Comparison of ENCODE assay signal across 8 mouse cellular contexts in genomic region chr4:117885994-117886393, GRCm38 (mm10). TPM values are rescaled to one million over a fixed set of nuclear protein-coding genes. Genes with fewer than 3 reads are reported as not detected.
DNase-seq lines count a peak whose midpoint lies in the region; ATAC-seq and TF ChIP-seq lines count a peak whose summit lies in the region.

No protein-coding gene starts in this region.

- H3K4me3 ChIP-seq in cerebellum, adult 2 months (replicated peaks; ENCODE audit: insufficient read depth, low read depth, low read length): peak overlapping the region; percentile 93
- H3K4me3 ChIP-seq in neural tube, embryonic 11.5 days (ENCODE audit: low read depth, low read length): peak overlapping the region; percentile 83; the same call in 1 of the 2 replicates
- peak overlapping the region; percentile 97 for H3K4me3 ChIP-seq in liver, embryonic 11.5 days (ENCODE audit: low read depth, low read length)
- peak overlapping the region; percentile 95; the same call in 1 of the 2 replicates for H3K4me3 ChIP-seq in stomach, postnatal 0 days (ENCODE audit: low read depth, low read length)

- H3K4me1 ChIP-seq in cerebellum, adult 2 months (ENCODE audit: control insufficient read depth, insufficient read depth, low read length): peaks cover 19% of the 10 kb centered on the region
- H3K4me1 ChIP-seq in neural tube, embryonic 11.5 days (ENCODE audit: control insufficient read depth, insufficient read depth, low read length): peaks cover 20% of the 10 kb centered on the region
- peaks cover 23% of the 10 kb centered on the region for H3K4me1 ChIP-seq in liver, embryonic 11.5 days (replicated peaks; ENCODE audit: control insufficient read depth, insufficient read depth, low read length)
- H3K4me1 ChIP-seq in stomach, postnatal 0 days (replicated peaks; ENCODE audit: control insufficient read depth, insufficient read depth): peaks cover 9% of the 10 kb centered on the region; the same call in 1 of the 2 replicates

- H3K27ac ChIP-seq in cerebellum, adult 2 months (ENCODE audit: insufficient read depth, low read length): no peak overlapping the region
- no peak overlapping the region for H3K27ac ChIP-seq in neural tube, embryonic 11.5 days (ENCODE audit: low read depth, low read length)
- no peak overlapping the region for H3K27ac ChIP-seq in liver, embryonic 11.5 days (ENCODE audit: low read depth, low read length)
- no peak overlapping the region for H3K27ac ChIP-seq in stomach, postnatal 0 days (replicated peaks)

- no peak overlapping the region for H3K9ac ChIP-seq in neural tube, embryonic 11.5 days (ENCODE audit: low read length)
- peak overlapping the region; percentile 94 for H3K9ac ChIP-seq in liver, embryonic 11.5 days (ENCODE audit: low read depth, low read length)
- no peak overlapping the region for H3K9ac ChIP-seq in stomach, postnatal 0 days (ENCODE audit: low read length)

- no peak for ATAC-seq in neural tube, embryonic 11.5 days (ENCODE audit: insufficient read depth, low FRiP score, low TSS enrichment)
- ATAC-seq in liver, embryonic 11.5 days (replicated peaks; ENCODE audit: low FRiP score): no peak
- no peak for ATAC-seq in stomach, postnatal 0 days (ENCODE audit: low FRiP score, low TSS enrichment)
- ATAC-seq in frontal cortex, adult (ENCODE audit: low TSS enrichment): no peak

- no peaks in the 10 kb centered on the region for H3K9me3 ChIP-seq in neural tube, embryonic 11.5 days (ENCODE audit: control insufficient read depth, low read length)
- H3K9me3 ChIP-seq in liver, embryonic 11.5 days (ENCODE audit: control insufficient read depth, low read length): no peaks in the 10 kb centered on the region
- no peaks in the 10 kb centered on the region for H3K9me3 ChIP-seq in stomach, postnatal 0 days (ENCODE audit: control insufficient read depth, low read length)

- WGBS in cerebellum, adult 2 months: 56% methylated on average over 9 of the region's 9 CpGs
- WGBS in neural tube, embryonic 11.5 days: 86% methylated on average over 9 of the region's 9 CpGs
- WGBS in liver, embryonic 11.5 days: 75% methylated on average over 9 of the region's 9 CpGs
- 74% methylated on average over 9 of the region's 9 CpGs for WGBS in stomach, postnatal 0 days

- peaks cover 3% of the 10 kb centered on the region; the same call in 1 of the 2 replicates for H3K36me3 ChIP-seq in neural tube, embryonic 11.5 days (ENCODE audit: control insufficient read depth, insufficient read depth, low read length)
- peaks cover 24% of the 10 kb centered on the region for H3K36me3 ChIP-seq in liver, embryonic 11.5 days (ENCODE audit: control insufficient read depth, insufficient read depth, low read length)
- 0 out of 2 replicates have a peak, but pooled peaks cover 6% of the 10 kb centered on the region for H3K36me3 ChIP-seq in stomach, postnatal 0 days (ENCODE audit: control insufficient read depth, insufficient read depth, low read length)

- peak overlapping the region; percentile 77 for H3K4me2 ChIP-seq in neural tube, embryonic 11.5 days (ENCODE audit: low read depth)
- peak overlapping the region; percentile 87 for H3K4me2 ChIP-seq in liver, embryonic 11.5 days
- peak overlapping the region; percentile 99 for H3K4me2 ChIP-seq in stomach, postnatal 0 days (replicated peaks; ENCODE audit: low read depth)

- TF ChIP-seq POLR2A in cerebellum, adult 2 months (IDR thresholded peaks at IDR 0.05; ENCODE audit: borderline replicate concordance, insufficient read depth, low read length): no peak

- no peak for DNase-seq in cerebellum, adult 2 months
- DNase-seq in cerebellum, adult 8-10 months: no peak
- DNase-seq in neural tube, embryonic 11.5 days (ENCODE audit: low spot score): no peak
- no peak for DNase-seq in neural tube, embryonic 10.5 days (ENCODE audit: extremely low spot score, low spot score)
- DNase-seq in liver, embryonic 11.5 days (ENCODE audit: low spot score): no peak
- no peak for DNase-seq in stomach, postnatal 0 days (ENCODE audit: low spot score)
- DNase-seq in gastrocnemius, adult 8-10 months (ENCODE audit: low spot score in 2 of 2): no peak

- no peak for TF ChIP-seq EP300 in stomach, postnatal 0 days (optimal IDR thresholded peaks at IDR 0.05)

- no peaks in the 10 kb centered on the region for H3K27me3 ChIP-seq in cerebellum, adult 2 months (ENCODE audit: control insufficient read depth, insufficient read depth, low read length)
- no peaks in the 10 kb centered on the region for H3K27me3 ChIP-seq in neural tube, embryonic 11.5 days (ENCODE audit: control insufficient read depth, insufficient read depth, low read length)
- no peaks in the 10 kb centered on the region; the same call in 1 of the 2 replicates for H3K27me3 ChIP-seq in liver, embryonic 11.5 days (replicated peaks; ENCODE audit: control insufficient read depth, insufficient read depth, low read length)
- no peaks in the 10 kb centered on the region for H3K27me3 ChIP-seq in stomach, postnatal 0 days (ENCODE audit: control insufficient read depth, insufficient read depth, low read length)

- no peak for TF ChIP-seq CTCF in cerebellum, adult 2 months (IDR thresholded peaks at IDR 0.05; ENCODE audit: borderline replicate concordance, insufficient read depth, low read depth, low read length)
- no peak for TF ChIP-seq CTCF in stomach, postnatal 0 days (IDR thresholded peaks at IDR 0.05; ENCODE audit: low read depth)

RNA-seq across cellular contexts. Expression of gene Atp6v0b, which starts 1.1 kb away (rescaled TPM):
- 669 and 676 TPM in 2 replicates for polyA plus RNA-seq in cerebellum, adult 2 months (2012; rRNA removed)
- polyA plus RNA-seq in neural tube, embryonic 11.5 days (2014; fragmentation: Nextera tagmentation; extraction: Ambion mirVana): 235 and 249 TPM in 2 replicates
- 212 and 229 TPM in 2 replicates for polyA plus RNA-seq in liver, embryonic 11.5 days (2014; fragmentation: Nextera tagmentation; extraction: Ambion mirVana)
- polyA plus RNA-seq in stomach, postnatal 0 days (2015; fragmentation: Nextera tagmentation; extraction: Ambion mirVana): 242 and 249 TPM in 2 replicates
- 10 to 100 TPM; 86.6 to 96.0 (median 94.8) TPM for total RNA-seq in gastrocnemius, adult 8-10 months (2022)

RNA-seq across cellular contexts. Expression of gene B4galt2, which starts 2.7 kb away (rescaled TPM):
- 41.0 and 42.0 TPM in 2 replicates for polyA plus RNA-seq in cerebellum, adult 2 months (2012; rRNA removed)
- polyA plus RNA-seq in neural tube, embryonic 11.5 days (2014; fragmentation: Nextera tagmentation; extraction: Ambion mirVana): 30.9 and 32.1 TPM in 2 replicates
- 9.3 and 10.5 TPM in 2 replicates for polyA plus RNA-seq in liver, embryonic 11.5 days (2014; fragmentation: Nextera tagmentation; extraction: Ambion mirVana)
- polyA plus RNA-seq in stomach, postnatal 0 days (2015; fragmentation: Nextera tagmentation; extraction: Ambion mirVana): 11.9 and 12.1 TPM in 2 replicates
- total RNA-seq in gastrocnemius, adult 8-10 months (2022): 1 to 10 TPM; 1.7 to 3.5 (median 2.1) TPM

RNA-seq across cellular contexts. Expression of gene Dph2, which starts 5.8 kb away (rescaled TPM):
- polyA plus RNA-seq in cerebellum, adult 2 months (2012; rRNA removed): 16.6 and 18.0 TPM in 2 replicates
- 23.8 and 25.0 TPM in 2 replicates for polyA plus RNA-seq in neural tube, embryonic 11.5 days (2014; fragmentation: Nextera tagmentation; extraction: Ambion mirVana)
- polyA plus RNA-seq in liver, embryonic 11.5 days (2014; fragmentation: Nextera tagmentation; extraction: Ambion mirVana): 21.9 and 23.1 TPM in 2 replicates
- 8.1 and 8.6 TPM in 2 replicates for polyA plus RNA-seq in stomach, postnatal 0 days (2015; fragmentation: Nextera tagmentation; extraction: Ambion mirVana)
- total RNA-seq in gastrocnemius, adult 8-10 months (2022): 1 to 10 TPM; 1.7 to 3.1 (median 2.5) TPM

RNA-seq across cellular contexts. Expression of gene Ccdc24, which starts 13.6 kb away (rescaled TPM):
- polyA plus RNA-seq in cerebellum, adult 2 months (2012; rRNA removed): 1.8 and 3.4 TPM in 2 replicates
- 0.81 and 1.8 TPM in 2 replicates for polyA plus RNA-seq in neural tube, embryonic 11.5 days (2014; fragmentation: Nextera tagmentation; extraction: Ambion mirVana)
- 1.1 and 1.5 TPM in 2 replicates for polyA plus RNA-seq in liver, embryonic 11.5 days (2014; fragmentation: Nextera tagmentation; extraction: Ambion mirVana)
- polyA plus RNA-seq in stomach, postnatal 0 days (2015; fragmentation: Nextera tagmentation; extraction: Ambion mirVana): 0.33 and 0.41 TPM in 2 replicates
- total RNA-seq in gastrocnemius, adult 8-10 months (2022): under 1 TPM in 2 of 4 experiments, not detected in 2; 0.24 to 0.56 TPM

RNA-seq across cellular contexts. Expression of gene Ipo13, which starts 28.8 kb away (rescaled TPM):
- 183 and 192 TPM in 2 replicates for polyA plus RNA-seq in cerebellum, adult 2 months (2012; rRNA removed)
- 56.3 and 67.0 TPM in 2 replicates for polyA plus RNA-seq in neural tube, embryonic 11.5 days (2014; fragmentation: Nextera tagmentation; extraction: Ambion mirVana)
- polyA plus RNA-seq in liver, embryonic 11.5 days (2014; fragmentation: Nextera tagmentation; extraction: Ambion mirVana): 42.7 and 44.2 TPM in 2 replicates
- polyA plus RNA-seq in stomach, postnatal 0 days (2015; fragmentation: Nextera tagmentation; extraction: Ambion mirVana): 21.5 and 24.6 TPM in 2 replicates
- 100 to 1,000 TPM; 268 to 350 (median 281) TPM for total RNA-seq in gastrocnemius, adult 8-10 months (2022)
